28 mouse cellular contexts compared by ENCODE assay signal in genomic region chr8:106004538-106005207, GRCm38 (mm10). TPM values are rescaled to one million over a fixed set of nuclear protein-coding genes. Genes with fewer than 3 reads are reported as not detected.
A peak's percentile ranks its signal among the peaks of the same experiment; 100 is the strongest.
DNase-seq lines count a peak whose midpoint lies in the region; ATAC-seq and TF ChIP-seq lines count a peak whose summit lies in the region.
"Had no signal": no experiment of that assay in that cellular context is flagged by ENCODE, and none has a peak within 500 bp of the region (broad histone marks: within the 10 kb centered on the region; RNA-seq: fewer than 3 reads in every experiment).

No protein-coding gene starts in this region.

- peaks cover 2% of the 10 kb centered on the region; the same call in 1 of the 2 replicates for H3K79me2 ChIP-seq in MEL (ENCODE audit: control insufficient read depth, insufficient read depth, low read length, poor library complexity)

- DNase-seq in 416B (ENCODE audit: low read depth), result peak; percentile 75
- peak; percentile 46 for DNase-seq in MEL (ENCODE audit: low read depth, low spot score)
- no peak for DNase-seq in adrenal gland, adult 18-20 months (ENCODE audit: low spot score in 2 of 2)
- no peak for DNase-seq in frontal cortex, postnatal 25 days (ENCODE audit: low spot score in 2 of 2)
- no peak for DNase-seq in left cerebral cortex, adult 2 months (ENCODE audit: extremely low spot score in 1 of 2, low spot score in 2 of 2)
- DNase-seq: adrenal gland, adult 2 months; adrenal gland, postnatal 25 days; cerebellum, adult 2 months; cerebellum, postnatal 10 days; forebrain, postnatal 0 days; gastrocnemius, adult 2 months; gastrocnemius, postnatal 25 days; heart, adult 11 months; heart, postnatal 10 days; heart, postnatal 4 days had no signal

- intact Hi-C loops in left cerebral cortex, adult 2 months (cut with DNase I), result no loop called here

- ATAC-seq in granulocyte monocyte progenitor cell, adult 5-6 weeks (replicated peaks; ENCODE audit: poor library complexity, severe bottlenecking), result peak; percentile 80
- ATAC-seq in monocyte, adult 5-6 weeks (replicated peaks; ENCODE audit: insufficient number of reproducible peaks, low FRiP score, low TSS enrichment, poor library complexity, severe bottlenecking), result peak; percentile 67
- ATAC-seq: activated CD4-positive, CD25-positive, alpha-beta regulatory T cell, adult 4 months; CD4-positive, CD25-positive, alpha-beta regulatory T cell, adult 4 months; forebrain, postnatal 0 days; hindbrain, embryonic 16.5 days; inflammation-experienced regulatory T-cells, adult 6 months; Patski had no signal

- no peak overlapping the region for H3K9ac ChIP-seq in MEL (ENCODE audit: control insufficient read depth, low read depth, low read length, poor library complexity, severe bottlenecking)
- H3K9ac ChIP-seq: embryonic facial prominence, embryonic 13.5 days; forebrain, embryonic 12.5 days; forebrain, postnatal 0 days; hindbrain, embryonic 12.5 days had no signal

- no peaks in the 10 kb centered on the region for H3K27me3 ChIP-seq in MEL (ENCODE audit: control insufficient read depth in 1 of 2, insufficient read depth in 2 of 2, low read length in 2 of 2)
- H3K27me3 ChIP-seq: embryonic facial prominence, embryonic 13.5 days; forebrain, embryonic 12.5 days; hindbrain, embryonic 12.5 days had no signal

- H3K4me3 ChIP-seq in MEL (ENCODE audit: control insufficient read depth in 1 of 2, insufficient read depth in 1 of 2, low read depth in 2 of 2, low read length in 2 of 2), result no peak overlapping the region
- H3K4me3 ChIP-seq in left cerebral cortex, adult 2 months, result no peak overlapping the region
- H3K4me3 ChIP-seq: embryonic facial prominence, embryonic 13.5 days; forebrain, embryonic 12.5 days; gastrocnemius, adult 2 months; hindbrain, embryonic 12.5 days had no signal

- no peak for TF ChIP-seq RAD21 in MEL (IDR thresholded peaks at IDR 0.05; ENCODE audit: low read depth, low read length)

- peaks cover 0 to 6% of the 10 kb centered on the region in 2 experiments; a peak in 2 of 4 replicates for H3K36me3 ChIP-seq in MEL (ENCODE audit: control insufficient read depth in 1 of 2, insufficient read depth in 2 of 2, low read length in 2 of 2)
- H3K36me3 ChIP-seq: hindbrain, embryonic 12.5 days had no signal

- TF ChIP-seq EP300 in MEL (IDR thresholded peaks at IDR 0.05; ENCODE audit: low read depth in 1 of 2, low read length in 2 of 2), result no peak

- H3K9me3 ChIP-seq in MEL (replicated peaks; ENCODE audit: insufficient read depth, low read length), result no peaks in the 10 kb centered on the region
- H3K9me3 ChIP-seq: embryonic facial prominence, embryonic 13.5 days; forebrain, embryonic 12.5 days; G1E; hindbrain, embryonic 12.5 days had no signal

- no peak overlapping the region for H3K27ac ChIP-seq in MEL (ENCODE audit: control insufficient read depth, low read depth, low read length)
- H3K27ac ChIP-seq in left cerebral cortex, adult 2 months, result no peak overlapping the region
- H3K27ac ChIP-seq: embryonic facial prominence, embryonic 13.5 days; forebrain, embryonic 12.5 days; gastrocnemius, adult 2 months; hindbrain, embryonic 12.5 days had no signal

- H3K4me1 ChIP-seq in MEL (ENCODE audit: control insufficient read depth in 1 of 2, insufficient read depth in 2 of 2, low read length in 2 of 2), result peaks cover 0 to 8% of the 10 kb centered on the region in 2 experiments; a peak in 2 of 4 replicates
- H3K4me1 ChIP-seq: embryonic facial prominence, embryonic 13.5 days; hindbrain, embryonic 12.5 days had no signal

- TF ChIP-seq CTCF in MEL (IDR thresholded peaks at IDR 0.05 in 2 of 3, conservative IDR thresholded peaks at IDR 0.05 in 1 of 3; ENCODE audit: control insufficient read depth in 1 of 3, insufficient read depth in 1 of 3, low read depth in 2 of 3, low read length in 3 of 3, poor library complexity in 1 of 3, severe bottlenecking in 1 of 3), result no peak
- TF ChIP-seq CTCF in left cerebral cortex, adult 2 months (IDR thresholded peaks at IDR 0.05), result no peak

- TF ChIP-seq POLR2A in MEL (IDR thresholded peaks at IDR 0.05; ENCODE audit: control insufficient read depth in 1 of 2, insufficient read depth in 1 of 2, low read depth in 1 of 2, low read length in 2 of 2, poor library complexity in 1 of 2), result no peak

TF ChIP-seq in MEL, 35 proteins besides CTCF, POLR2A, EP300 and RAD21:
- TF ChIP-seq NRF1 (IDR thresholded peaks at IDR 0.05; ENCODE audit: insufficient read depth, low read depth, low read length, poor library complexity, severe bottlenecking) (no peak), GABPA (IDR thresholded peaks at IDR 0.05; ENCODE audit: low read depth, low read length) (no peak), GATA1 (IDR thresholded peaks at IDR 0.05; ENCODE audit: low read depth, low read length) (0 out of 2 replicates have a peak, but pooled peaks have one; percentile 14), MYC (IDR thresholded peaks at IDR 0.05; ENCODE audit: low read depth, low read length) (no peak), ZNF384 (IDR thresholded peaks at IDR 0.05; ENCODE audit: low read depth, low read length) (no peak), TBP (IDR thresholded peaks at IDR 0.05; ENCODE audit: low read depth, low read length) (peak; percentile 93)

RNA-seq across cellular contexts. Expression of gene Dpep2nb, which starts 1.1 kb away (rescaled TPM):
- total RNA-seq in MEL (2012; rRNA removed), result not detected in 2 replicates
- polyA plus RNA-seq in MEL (2012; ENCODE audit: insufficient read depth in 1 of 2, insufficient read length in 2 of 2, low read depth in 1 of 2, low replicate concordance in 2 of 2, missing spikeins in 1 of 2), result under 1 TPM in 1 of 2 experiments, not detected in 1; 0.14 TPM
- not detected in 2 replicates for total RNA-seq in granulocyte monocyte progenitor cell, adult 5-6 weeks (2014; fragmentation: Nextera tagmentation)
- total RNA-seq in granulocyte monocyte progenitor cell, adult 5-6 weeks (2017), result 0.39 TPM in 1 of 2 replicates, not detected in the other
- 1.2 to 2.1 TPM (median 1.3 TPM) in 3 replicates for total RNA-seq in monocyte, adult 5-6 weeks (2017)
- not detected for total RNA-seq in adrenal gland, adult 18-20 months (2021)
- total RNA-seq in left cerebral cortex, adult 2 months (2021), result not detected
- total RNA-seq: adrenal gland, adult 2 months; adrenal gland, postnatal 25 days; forebrain, postnatal 0 days; gastrocnemius, adult 2 months; gastrocnemius, postnatal 25 days; heart, postnatal 10 days; heart, postnatal 4 days had no signal
- polyA plus RNA-seq: activated CD4-positive, CD25-positive, alpha-beta regulatory T cell, adult 4 months; adrenal gland, adult 2 months; CD4-positive, CD25-positive, alpha-beta regulatory T cell, adult 4 months; cerebellum, adult 2 months; embryonic facial prominence, embryonic 13.5 days; forebrain, embryonic 12.5 days; forebrain, postnatal 0 days; G1E; heart, embryonic 14.5 days; hindbrain, embryonic 12.5 days; hindbrain, embryonic 16.5 days; inflammation-experienced regulatory T-cells, adult 6 months had no signal

RNA-seq across cellular contexts. Expression of gene Ddx28, which starts 7.0 kb away (rescaled TPM):
- 23.4 and 29.9 TPM in 2 replicates for total RNA-seq in MEL (2012; rRNA removed)
- 10 to 100 TPM in 1 of 2 experiments, not detected in 1; 21.8 TPM for polyA plus RNA-seq in MEL (2012; ENCODE audit: insufficient read depth in 1 of 2, insufficient read length in 2 of 2, low read depth in 1 of 2, low replicate concordance in 2 of 2, missing spikeins in 1 of 2)
- 5.6 and 11.6 TPM in 2 replicates for total RNA-seq in granulocyte monocyte progenitor cell, adult 5-6 weeks (2014; fragmentation: Nextera tagmentation)
- total RNA-seq in granulocyte monocyte progenitor cell, adult 5-6 weeks (2017), result 15.1 and 20.2 TPM in 2 replicates
- 25.7 to 34.8 TPM (median 33.9 TPM) in 3 replicates for total RNA-seq in monocyte, adult 5-6 weeks (2017)
- 10 to 100 TPM; 16.4 to 16.9 TPM for total RNA-seq in adrenal gland, adult 18-20 months (2021)
- 10 to 100 TPM; 14.1 to 14.9 TPM for total RNA-seq in left cerebral cortex, adult 2 months (2021)

RNA-seq across cellular contexts. Expression of gene Dus2, which starts 13.5 kb away (rescaled TPM):
- 8.6 and 9.2 TPM in 2 replicates for total RNA-seq in MEL (2012; rRNA removed)
- 10 to 100 TPM in 1 of 2 experiments, not detected in 1; 11.9 TPM for polyA plus RNA-seq in MEL (2012; ENCODE audit: insufficient read depth in 1 of 2, insufficient read length in 2 of 2, low read depth in 1 of 2, low replicate concordance in 2 of 2, missing spikeins in 1 of 2)
- total RNA-seq in granulocyte monocyte progenitor cell, adult 5-6 weeks (2014; fragmentation: Nextera tagmentation), result 8.3 and 9.6 TPM in 2 replicates
- 10.8 and 20.1 TPM in 2 replicates for total RNA-seq in granulocyte monocyte progenitor cell, adult 5-6 weeks (2017)
- total RNA-seq in monocyte, adult 5-6 weeks (2017), result 4.4 to 16.1 TPM (median 14.3 TPM) in 3 replicates
- total RNA-seq in adrenal gland, adult 18-20 months (2021), result 10 to 100 TPM; 14.2 to 21.2 TPM
- 10 to 100 TPM; 19.7 to 21.9 TPM for total RNA-seq in left cerebral cortex, adult 2 months (2021)

RNA-seq across cellular contexts. Expression of gene Dpep3, which starts 25.4 kb away (rescaled TPM):
- total RNA-seq in MEL (2012; rRNA removed), result not detected in 2 replicates
- polyA plus RNA-seq in MEL (2012; ENCODE audit: insufficient read depth in 1 of 2, insufficient read length in 2 of 2, low read depth in 1 of 2, low replicate concordance in 2 of 2, missing spikeins in 1 of 2), result under 1 TPM in 1 of 2 experiments, not detected in 1; 0.11 TPM
- not detected in 2 replicates for total RNA-seq in granulocyte monocyte progenitor cell, adult 5-6 weeks (2014; fragmentation: Nextera tagmentation)
- not detected in 2 replicates for total RNA-seq in granulocyte monocyte progenitor cell, adult 5-6 weeks (2017)
- total RNA-seq in monocyte, adult 5-6 weeks (2017), result 0.96 to 1.7 TPM (median 0.97 TPM) in 3 replicates
- not detected for total RNA-seq in adrenal gland, adult 18-20 months (2021)
- not detected for total RNA-seq in left cerebral cortex, adult 2 months (2021)
- total RNA-seq: adrenal gland, adult 2 months; adrenal gland, postnatal 25 days; forebrain, postnatal 0 days; gastrocnemius, postnatal 25 days; heart, postnatal 10 days; heart, postnatal 4 days had no signal
- polyA plus RNA-seq: activated CD4-positive, CD25-positive, alpha-beta regulatory T cell, adult 4 months; CD4-positive, CD25-positive, alpha-beta regulatory T cell, adult 4 months; cerebellum, adult 2 months; cortical plate, adult 2 months; embryonic facial prominence, embryonic 13.5 days; forebrain, embryonic 12.5 days; forebrain, postnatal 0 days; G1E; heart, embryonic 14.5 days; hindbrain, embryonic 12.5 days; hindbrain, embryonic 16.5 days; inflammation-experienced regulatory T-cells, adult 6 months; Patski had no signal

RNA-seq across cellular contexts. Expression of gene Slc12a4, which starts 38.8 kb away (rescaled TPM):
- total RNA-seq in MEL (2012; rRNA removed), result 22.2 and 25.6 TPM in 2 replicates
- 10 to 100 TPM in 1 of 2 experiments, not detected in 1; 32.3 TPM for polyA plus RNA-seq in MEL (2012; ENCODE audit: insufficient read depth in 1 of 2, insufficient read length in 2 of 2, low read depth in 1 of 2, low replicate concordance in 2 of 2, missing spikeins in 1 of 2)
- 4.7 and 7.8 TPM in 2 replicates for total RNA-seq in granulocyte monocyte progenitor cell, adult 5-6 weeks (2014; fragmentation: Nextera tagmentation)
- total RNA-seq in granulocyte monocyte progenitor cell, adult 5-6 weeks (2017), result 1.6 and 6.8 TPM in 2 replicates
- 2.7 to 13.5 TPM (median 8.1 TPM) in 3 replicates for total RNA-seq in monocyte, adult 5-6 weeks (2017)
- total RNA-seq in adrenal gland, adult 18-20 months (2021), result 10 to 100 TPM; 45.4 to 56.9 TPM
- 10 to 100 TPM; 18.2 to 19.8 TPM for total RNA-seq in left cerebral cortex, adult 2 months (2021)

Comparison
In these comparisons a context has a peak if more than half of its experiments do, and no peak if none do; other contexts are left out.
1. DNase-seq: peak in 416B (single experiment) and MEL (single experiment); none in adrenal gland, adult 18-20 months (0 of 2), frontal cortex, postnatal 25 days (0 of 2) and left cerebral cortex, adult 2 months (0 of 2).